Mouse (Mus musculus) kidney, adult 2 months (tissue): ENCODE data around the gene Brpf1. TPM values are rescaled to one million over a fixed set of nuclear protein-coding genes. Genes with fewer than 3 reads are reported as not detected.

Experiments used
- DNase-seq: peaks from one replicate; pipeline ENCODE4 v3.0.0; 2021
- H3K27ac ChIP-seq: fragments of 200-500 bp; 2 replicates; pipeline ENCODE4 v1.5.1; 2012; ENCODE audit warnings: low read depth, low read length, control low read depth, inconsistent platforms; ENCODE audit not compliant: insufficient read depth
- H3K27me3 ChIP-seq: fragments of 200-500 bp; replicated peaks from 2 replicates; pipeline ENCODE4 v1.6.1; 2012; ENCODE audit warnings: mild to moderate bottlenecking, moderate library complexity, low read length, inconsistent platforms; ENCODE audit not compliant: control insufficient read depth, insufficient read depth
- H3K36me3 ChIP-seq: fragments of 200-500 bp; 2 replicates; pipeline ENCODE4 v1.6.1; 2012; ENCODE audit warnings: mild to moderate bottlenecking, moderate library complexity, low read length, inconsistent platforms; ENCODE audit not compliant: control insufficient read depth, insufficient read depth
- H3K4me1 ChIP-seq: fragments of 200-500 bp; 2 replicates; pipeline ENCODE4 v1.6.1; 2011; ENCODE audit warnings: low read length; ENCODE audit not compliant: control insufficient read depth, insufficient read depth
- H3K4me3 ChIP-seq: fragments of 200-500 bp; 2 replicates; pipeline ENCODE4 v1.5.1; 2011; ENCODE audit warnings: mild to moderate bottlenecking, low read depth, low read length, control low read depth; ENCODE audit not compliant: insufficient read depth
- CTCF ChIP-seq: fragments of 200-500 bp; conservative IDR thresholded peaks from 2 replicates; pipeline ENCODE4 v1.5.1; 2011; ENCODE audit warnings: low read depth, mild to moderate bottlenecking, control low read depth, low read length, moderate library complexity, mixed read lengths; ENCODE audit not compliant: insufficient read depth, insufficient read length
- POLR2A ChIP-seq: fragments of 200-500 bp; IDR thresholded peaks from one replicate; pipeline ENCODE4 v1.6.1; 2011; ENCODE audit warnings: low read depth, low read length, control low read depth
- WGBS: fragments of 180-500 bp; shearing (Covaris S2); methylation state at CpG from one replicate; pipeline ENCODE4 v1.1.7; 2018; 5-methylcytosine and 5-hydroxymethylcytosine counted together
- polyA plus RNA-seq: library from polyadenylated mRNA; depleted of rRNA; stranded (reverse); fragments of >200 nt; gene quantifications from 2 replicates; pipeline ENCODE4 v1.2.3, GENCODE M21; 2012

Gene Brpf1
- polyA plus RNA-seq, 1 experiment = 13.2 TPM

DNA sequence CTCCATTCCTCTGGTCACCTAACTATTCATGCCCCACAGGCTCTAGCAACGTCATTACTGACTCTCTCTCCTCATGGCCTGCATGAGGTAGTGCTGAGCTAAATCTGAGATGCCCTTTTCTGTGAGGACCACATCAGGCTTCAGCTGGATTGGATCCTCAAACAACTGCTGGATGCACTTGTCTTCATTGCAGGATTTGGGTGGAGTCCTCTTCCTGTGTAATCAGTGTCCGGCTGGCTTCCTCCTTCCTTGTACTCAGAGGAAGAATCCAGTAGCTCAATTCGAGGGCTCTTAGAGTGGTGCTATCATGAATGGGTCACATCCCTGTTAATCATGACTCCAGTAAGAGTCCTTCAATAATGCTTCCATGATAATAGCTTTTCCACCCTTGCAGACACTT lies 46.8 kb downstream of the Brpf1 start:
- Histone ChIP-seq H3K27me3 (no peaks in the 10 kb centered on the region), H3K36me3 (no peaks in the 10 kb centered on the region), H3K4me1 (no peaks in the 10 kb centered on the region), H3K4me3 (no peak overlapping the region), H3K27ac (no peak overlapping the region)
- DNase-seq = no peak
- WGBS = 67% methylated on average over 3 of the region's 3 CpGs
- TF ChIP-seq POLR2A (no peak), CTCF (no peak)

DNA sequence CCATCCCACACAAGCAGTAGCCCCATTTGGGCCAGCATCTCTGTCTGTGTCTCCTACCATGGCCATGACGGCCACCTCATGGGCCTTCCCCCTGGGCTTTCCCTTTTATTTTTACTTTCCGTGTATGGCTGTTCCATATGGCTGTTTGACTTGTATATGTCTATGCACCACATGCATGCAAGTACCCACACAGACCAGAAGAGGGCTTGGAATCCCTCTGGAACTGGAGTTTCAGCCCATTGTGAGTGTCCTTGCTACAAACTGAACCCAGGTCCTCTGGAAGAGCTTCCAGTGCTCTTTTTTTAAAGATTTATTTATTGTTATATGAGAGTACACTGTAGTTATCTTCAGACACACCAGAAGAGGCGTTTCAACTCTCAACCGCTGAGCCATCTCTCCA lies 54.5 kb downstream of the Brpf1 start:
- Histone ChIP-seq H3K4me3 (no peak overlapping the region), H3K36me3 (no peaks in the 10 kb centered on the region), H3K27ac (no peak overlapping the region), H3K4me1 (no peaks in the 10 kb centered on the region), H3K27me3 (no peaks in the 10 kb centered on the region)
- WGBS = 84% methylated on average over 4 of the region's 4 CpGs
- TF ChIP-seq CTCF (no peak), POLR2A (no peak)
- DNase-seq = no peak

DNA sequence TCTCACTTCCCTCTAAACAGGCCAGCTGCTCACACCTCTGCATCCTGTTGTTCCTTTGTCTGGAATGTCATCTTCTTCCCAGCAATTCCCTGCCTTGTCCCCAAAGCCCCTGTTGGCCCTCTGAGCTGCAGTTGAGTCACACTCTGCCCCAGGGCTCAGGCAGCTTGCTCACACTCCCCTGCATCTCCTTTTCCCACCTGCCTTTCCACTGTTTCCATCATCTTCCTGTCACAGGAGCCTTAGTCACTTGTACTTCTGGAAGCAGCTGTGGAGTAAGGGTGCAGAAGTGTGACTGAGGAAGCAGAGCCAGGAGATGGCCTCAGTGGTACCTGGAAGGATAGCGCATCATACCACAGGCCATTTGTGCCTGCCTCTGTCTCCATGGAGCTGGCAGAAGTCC lies 55.3 kb downstream of the Brpf1 start:
- Histone ChIP-seq H3K36me3 (no peaks in the 10 kb centered on the region), H3K27me3 (no peaks in the 10 kb centered on the region), H3K4me3 (no peak overlapping the region), H3K27ac (no peak overlapping the region), H3K4me1 (no peaks in the 10 kb centered on the region)
- WGBS = 100% methylated on average over 1 of the region's 1 CpGs
- DNase-seq = no peak
- TF ChIP-seq CTCF (no peak), POLR2A (no peak)

DNA sequence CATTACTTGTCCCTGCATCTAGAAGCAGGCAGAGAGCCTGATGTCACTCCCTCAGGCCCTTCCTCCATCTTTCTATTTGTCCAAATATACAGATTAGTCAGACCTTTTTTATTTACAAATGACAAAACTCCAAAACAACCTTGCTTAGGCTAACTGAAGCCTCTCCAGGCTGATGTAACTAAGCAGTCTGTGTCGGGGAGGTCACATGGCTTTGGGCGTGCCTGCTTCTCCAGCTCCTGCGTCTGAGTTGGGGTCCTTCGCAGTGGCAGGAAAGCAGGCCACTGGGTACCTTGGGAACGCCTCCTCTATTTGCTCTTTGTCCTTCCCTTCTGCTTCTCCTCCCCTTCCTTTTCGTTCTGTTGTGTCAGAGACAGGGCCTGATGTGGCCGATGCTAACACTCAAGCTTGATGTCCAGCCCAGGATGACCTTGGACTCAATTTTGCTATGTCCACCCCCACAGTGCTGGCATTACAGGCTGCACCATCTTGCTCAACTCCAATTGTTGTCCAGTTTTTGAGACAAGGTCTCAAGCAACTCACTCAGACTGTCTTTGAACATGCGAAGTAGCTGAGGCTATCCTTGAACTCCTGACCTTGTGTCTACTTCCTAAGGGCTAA lies 57.7 kb downstream of the Brpf1 start:
- no peaks in the 10 kb centered on the region for H3K36me3 ChIP-seq
- H3K4me3 ChIP-seq = no peak overlapping the region
- WGBS = 80% methylated on average over 8 of the region's 8 CpGs
- TF ChIP-seq POLR2A (no peak), CTCF (no peak)
- H3K27ac ChIP-seq = no peak overlapping the region
- H3K27me3 ChIP-seq = no peaks in the 10 kb centered on the region
- no peak for DNase-seq
- no peaks in the 10 kb centered on the region for H3K4me1 ChIP-seq

DNA sequence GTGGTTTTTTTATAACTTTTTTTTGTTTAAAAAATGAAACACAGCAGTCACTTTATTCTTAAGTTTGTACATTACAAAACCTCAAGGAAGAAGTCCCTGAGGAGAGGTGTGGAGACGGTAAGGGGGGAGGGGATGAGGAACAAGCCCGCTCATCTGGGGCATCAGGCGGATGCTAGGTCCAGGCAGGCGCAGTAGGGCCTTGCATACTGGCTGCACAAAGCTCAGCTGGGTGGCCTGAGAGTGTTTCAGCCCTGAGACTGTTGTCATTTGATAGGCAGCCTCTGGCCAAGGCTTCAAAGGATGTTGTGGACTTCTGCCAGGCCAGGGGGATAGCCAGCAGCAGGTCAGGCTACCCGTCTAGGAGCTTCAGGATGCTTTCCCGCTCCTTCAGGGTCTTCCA lies 59.7 kb downstream of the Brpf1 start:
- TF ChIP-seq CTCF (no peak), POLR2A (no peak)
- DNase-seq = no peak
- WGBS = 93% methylated on average over 6 of the region's 6 CpGs
- Histone ChIP-seq H3K4me1 (peaks cover 3% of the 10 kb centered on the region; the same call in 1 of the 2 replicates), H3K4me3 (no peak overlapping the region), H3K36me3 (no peaks in the 10 kb centered on the region; the same call in 1 of the 2 replicates), H3K27me3 (no peaks in the 10 kb centered on the region), H3K27ac (no peak overlapping the region)

DNA sequence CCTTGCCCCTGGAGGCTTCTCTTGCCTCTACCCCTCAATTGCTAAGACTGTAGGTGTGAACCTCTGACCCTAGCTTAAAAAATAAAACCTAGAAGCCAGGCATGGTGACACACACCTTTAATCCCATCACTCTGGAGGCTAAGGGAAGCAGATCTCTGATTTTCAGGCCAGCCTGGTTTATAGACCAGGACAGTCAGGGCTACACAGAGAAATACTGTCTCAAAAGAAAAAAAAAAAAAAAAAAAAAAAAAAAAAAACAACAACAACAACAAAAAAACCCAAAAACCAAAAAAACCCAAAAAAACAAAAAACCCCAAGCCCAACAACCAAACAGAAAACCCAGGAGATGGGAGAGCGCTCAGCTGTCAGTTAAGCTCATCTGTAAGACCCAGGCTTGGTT lies 60.6 kb downstream of the Brpf1 start:
- Histone ChIP-seq H3K27ac (no peak overlapping the region), H3K36me3 (no peaks in the 10 kb centered on the region; the same call in 1 of the 2 replicates), H3K27me3 (no peaks in the 10 kb centered on the region), H3K4me3 (no peak overlapping the region), H3K4me1 (peaks cover 3% of the 10 kb centered on the region; the same call in 1 of the 2 replicates)
- no peak for TF ChIP-seq POLR2A
- no peak for TF ChIP-seq CTCF
- DNase-seq = no peak
- 96% methylated on average over 1 of the region's 1 CpGs for WGBS

DNA sequence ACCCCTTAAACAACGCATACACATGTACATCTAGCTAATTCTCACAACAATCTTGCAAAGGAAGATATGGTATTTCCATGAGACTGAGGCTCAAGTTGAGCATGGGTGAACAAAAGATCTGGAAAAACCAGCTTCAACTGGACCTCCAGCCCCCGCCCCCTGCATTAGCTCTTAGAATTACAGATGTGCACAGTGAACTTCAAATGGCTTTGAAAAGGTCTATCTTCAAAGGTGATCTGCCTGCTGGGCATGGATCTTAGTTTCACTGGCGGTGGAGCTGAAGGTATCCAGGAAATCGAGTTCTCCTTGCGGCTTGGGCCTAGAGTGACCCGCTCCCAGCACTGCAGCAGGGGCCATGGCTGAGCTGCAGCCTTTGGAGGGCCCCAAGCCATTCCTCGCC lies 61.2 kb downstream of the Brpf1 start:
- Histone ChIP-seq H3K27me3 (no peaks in the 10 kb centered on the region), H3K4me3 (no peak overlapping the region), H3K4me1 (peaks cover 3% of the 10 kb centered on the region; the same call in 1 of the 2 replicates), H3K27ac (no peak overlapping the region), H3K36me3 (no peaks in the 10 kb centered on the region; the same call in 1 of the 2 replicates)
- no peak for DNase-seq
- TF ChIP-seq CTCF = no peak
- TF ChIP-seq POLR2A = no peak
- 84% methylated on average over 7 of the region's 7 CpGs for WGBS

DNA sequence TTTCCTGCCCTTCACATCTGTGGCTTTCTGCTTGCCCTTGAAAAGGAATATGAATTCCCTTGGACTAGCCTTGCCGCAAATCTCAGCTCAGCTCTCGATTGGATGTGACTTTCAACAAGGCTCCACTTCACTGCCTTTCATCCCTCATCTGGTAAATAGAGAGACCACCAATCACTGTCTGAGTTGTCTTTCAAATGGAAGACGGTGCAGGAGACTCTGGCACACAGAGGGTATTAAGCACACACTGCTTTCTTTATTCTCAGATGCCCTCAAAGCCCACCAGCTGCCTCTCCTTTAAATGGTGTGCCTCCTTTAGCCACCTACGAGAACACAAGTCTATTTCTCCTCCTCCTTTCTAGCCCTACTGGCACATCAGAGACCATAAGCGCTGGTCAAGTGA lies 61.6 kb downstream of the Brpf1 start:
- DNase-seq = no peak
- H3K27me3 ChIP-seq = no peaks in the 10 kb centered on the region
- H3K4me3 ChIP-seq = no peak overlapping the region
- 88% methylated on average over 5 of the region's 5 CpGs for WGBS
- peaks cover 3% of the 10 kb centered on the region; the same call in 1 of the 2 replicates for H3K4me1 ChIP-seq
- H3K27ac ChIP-seq = no peak overlapping the region
- H3K36me3 ChIP-seq = no peaks in the 10 kb centered on the region; the same call in 1 of the 2 replicates
- TF ChIP-seq CTCF (no peak), POLR2A (no peak)
